Mouse (Mus musculus): ENCODE results near the gene Cnn2. TPM values are rescaled to one million over a fixed set of nuclear protein-coding genes. Genes with fewer than 3 reads are reported as not detected.
"Not testable (repeated sequence)": the region's sequence is repeated elsewhere in the genome, so short reads cannot be mapped to it uniquely, and the experiment has no call there.

The Cnn2 gene
- total and polyA plus RNA-seq, 2 experiments from 2014 or later = 15.7 to 28.2 TPM

- DNase-seq = no peak
- TF ChIP-seq CTCF (IDR thresholded peaks at IDR 0.05; ENCODE audit: low read depth) = no peak
- Histone ChIP-seq H3K36me3 (ENCODE audit: insufficient read depth) (no peaks in the 10 kb centered on the region), H3K27ac (ENCODE audit: low read depth, low read length) (no peak overlapping the region), H3K9me3 (ENCODE audit: low read length) (no peaks in the 10 kb centered on the region), H3K4me1 (ENCODE audit: insufficient read depth) (no peaks in the 10 kb centered on the region), H3K9ac (no peak overlapping the region), H3K4me3 (ENCODE audit: low read depth, low read length) (no peak overlapping the region), H3K27me3 (ENCODE audit: insufficient read depth, low read length) (no peaks in the 10 kb centered on the region), H3K4me2 (ENCODE audit: low read depth) (no peak overlapping the region)
- no peak for ATAC-seq
- 44% methylated on average over 4 of the region's 4 CpGs for WGBS
Measured at GRCm38 (mm10) chr10:80044087-80044486, 55.7 kb downstream of the Cnn2 start.

DNA sequence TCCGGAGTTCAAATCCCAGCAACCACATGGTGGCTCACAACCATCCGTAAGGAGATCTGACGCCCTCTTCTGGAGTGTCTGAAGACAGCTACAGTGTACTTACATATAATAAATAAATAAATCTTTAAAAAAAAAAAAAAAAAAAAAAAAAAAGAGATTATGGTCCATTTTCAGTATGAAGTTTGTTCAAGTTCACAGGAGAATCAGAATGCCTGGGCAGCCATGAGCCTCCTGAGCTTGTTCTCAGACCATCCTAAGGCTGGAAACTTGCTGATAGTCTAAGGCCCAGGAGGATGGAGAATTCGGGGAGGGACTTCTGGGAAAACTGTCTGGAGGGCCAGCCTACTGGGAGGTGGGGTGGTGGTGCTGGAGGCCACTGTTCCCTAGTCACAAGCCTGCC lies 57.0 kb downstream of the Cnn2 start:
- not testable (repeated sequence) for H3K9me3 ChIP-seq (ENCODE audit: low read length); H3K27me3 ChIP-seq (ENCODE audit: insufficient read depth, low read length); H3K9ac ChIP-seq; H3K27ac ChIP-seq (ENCODE audit: low read depth, low read length); H3K4me1 ChIP-seq (ENCODE audit: insufficient read depth); H3K4me2 ChIP-seq (ENCODE audit: low read depth); H3K36me3 ChIP-seq (ENCODE audit: insufficient read depth); ATAC-seq; H3K4me3 ChIP-seq (ENCODE audit: low read depth, low read length); DNase-seq
- WGBS = 68% methylated on average over 2 of the region's 4 CpGs

Other genes starting within 250 kb of the Cnn2 start
Only the 30 nearest of the 33 such genes appear.
- 54.1 and 88.3 TPM in 2 replicates for gene Rnf126, start 221.6 kb upstream of the Cnn2 start, total RNA-seq (2014; rRNA removed)
- gene Rnf126, start 221.6 kb upstream of the Cnn2 start, polyA plus RNA-seq (2015; fragmentation: Nextera tagmentation; extraction: Ambion mirVana) = 131 and 143 TPM in 2 replicates
- gene Fstl3, start 211.3 kb upstream of the Cnn2 start, total RNA-seq (2014; rRNA removed) = 2.1 and 4.5 TPM in 2 replicates
- gene Fstl3, start 211.3 kb upstream of the Cnn2 start, polyA plus RNA-seq (2015; fragmentation: Nextera tagmentation; extraction: Ambion mirVana) = 1.7 and 2.8 TPM in 2 replicates
- 0.31 TPM in 1 of 2 replicates, not detected in the other for gene Prss57, start 197.6 kb upstream of the Cnn2 start, total RNA-seq (2014; rRNA removed)
- gene Prss57, start 197.6 kb upstream of the Cnn2 start, polyA plus RNA-seq (2015; fragmentation: Nextera tagmentation; extraction: Ambion mirVana) = 0.35 and 0.67 TPM in 2 replicates
- gene Palm, start 195.0 kb upstream of the Cnn2 start, total RNA-seq (2014; rRNA removed) = 154 and 178 TPM in 2 replicates
- gene Palm, start 195.0 kb upstream of the Cnn2 start, polyA plus RNA-seq (2015; fragmentation: Nextera tagmentation; extraction: Ambion mirVana) = 351 and 365 TPM in 2 replicates
- gene Misp, start 167.6 kb upstream of the Cnn2 start, total RNA-seq (2014; rRNA removed) = 0.24 and 0.77 TPM in 2 replicates
- 0.09 and 0.41 TPM in 2 replicates for gene Misp, start 167.6 kb upstream of the Cnn2 start, polyA plus RNA-seq (2015; fragmentation: Nextera tagmentation; extraction: Ambion mirVana)
- gene Ptbp1, start 134.2 kb upstream of the Cnn2 start, total RNA-seq (2014; rRNA removed) = 92.9 and 97.3 TPM in 2 replicates
- gene Ptbp1, start 134.2 kb upstream of the Cnn2 start, polyA plus RNA-seq (2015; fragmentation: Nextera tagmentation; extraction: Ambion mirVana) = 53.7 and 55.7 TPM in 2 replicates
- gene Prtn3, start 114.1 kb upstream of the Cnn2 start, total RNA-seq (2014; rRNA removed) = 4.9 and 7.8 TPM in 2 replicates
- gene Prtn3, start 114.1 kb upstream of the Cnn2 start, polyA plus RNA-seq (2015; fragmentation: Nextera tagmentation; extraction: Ambion mirVana) = 14.9 and 15.4 TPM in 2 replicates
- gene Plppr3, start 114.0 kb upstream of the Cnn2 start, total RNA-seq (2014; rRNA removed) = 427 and 473 TPM in 2 replicates
- 309 and 328 TPM in 2 replicates for gene Plppr3, start 114.0 kb upstream of the Cnn2 start, polyA plus RNA-seq (2015; fragmentation: Nextera tagmentation; extraction: Ambion mirVana)
- not detected in 2 replicates for gene Elane, start 102.3 kb upstream of the Cnn2 start, total RNA-seq (2014; rRNA removed)
- gene Elane, start 102.3 kb upstream of the Cnn2 start, polyA plus RNA-seq (2015; fragmentation: Nextera tagmentation; extraction: Ambion mirVana) = 0.15 TPM in 1 of 2 replicates, not detected in the other
- gene Cfd, start 97.7 kb upstream of the Cnn2 start, total RNA-seq (2014; rRNA removed) = not detected in 2 replicates
- not detected in 2 replicates for gene Cfd, start 97.7 kb upstream of the Cnn2 start, polyA plus RNA-seq (2015; fragmentation: Nextera tagmentation; extraction: Ambion mirVana)
- 47.0 and 60.9 TPM in 2 replicates for gene Med16, start 79.7 kb upstream of the Cnn2 start, total RNA-seq (2014; rRNA removed)
- 46.1 and 56.0 TPM in 2 replicates for gene Med16, start 79.7 kb upstream of the Cnn2 start, polyA plus RNA-seq (2015; fragmentation: Nextera tagmentation; extraction: Ambion mirVana)
- gene Gm26602, start 77.7 kb upstream of the Cnn2 start, total RNA-seq (2014; rRNA removed) = not detected in 2 replicates
- gene Gm26602, start 77.7 kb upstream of the Cnn2 start, polyA plus RNA-seq (2015; fragmentation: Nextera tagmentation; extraction: Ambion mirVana) = 34.4 and 39.2 TPM in 2 replicates
- gene Kiss1r, start 71.6 kb upstream of the Cnn2 start, total RNA-seq (2014; rRNA removed) = 4.2 and 5.4 TPM in 2 replicates
- 3.4 and 3.6 TPM in 2 replicates for gene Kiss1r, start 71.6 kb upstream of the Cnn2 start, polyA plus RNA-seq (2015; fragmentation: Nextera tagmentation; extraction: Ambion mirVana)
- gene R3hdm4, start 67.4 kb upstream of the Cnn2 start, total RNA-seq (2014; rRNA removed) = 117 and 129 TPM in 2 replicates
- gene R3hdm4, start 67.4 kb upstream of the Cnn2 start, polyA plus RNA-seq (2015; fragmentation: Nextera tagmentation; extraction: Ambion mirVana) = 282 and 333 TPM in 2 replicates
- 7.1 and 7.9 TPM in 2 replicates for gene Arid3a, start 61.5 kb upstream of the Cnn2 start, total RNA-seq (2014; rRNA removed)
- gene Arid3a, start 61.5 kb upstream of the Cnn2 start, polyA plus RNA-seq (2015; fragmentation: Nextera tagmentation; extraction: Ambion mirVana) = 1.0 and 2.1 TPM in 2 replicates
- gene Wdr18, start 28.4 kb upstream of the Cnn2 start, total RNA-seq (2014; rRNA removed) = 58.2 and 84.6 TPM in 2 replicates
- gene Wdr18, start 28.4 kb upstream of the Cnn2 start, polyA plus RNA-seq (2015; fragmentation: Nextera tagmentation; extraction: Ambion mirVana) = 91.9 and 107 TPM in 2 replicates
- 0.14 and 0.15 TPM in 2 replicates for gene Grin3b, start 17.9 kb upstream of the Cnn2 start, total RNA-seq (2014; rRNA removed)
- 0.09 and 0.18 TPM in 2 replicates for gene Grin3b, start 17.9 kb upstream of the Cnn2 start, polyA plus RNA-seq (2015; fragmentation: Nextera tagmentation; extraction: Ambion mirVana)
- gene Tmem259, start 4.3 kb upstream of the Cnn2 start, total RNA-seq (2014; rRNA removed) = 109 and 129 TPM in 2 replicates
- 25.6 and 26.5 TPM in 2 replicates for gene Tmem259, start 4.3 kb upstream of the Cnn2 start, polyA plus RNA-seq (2015; fragmentation: Nextera tagmentation; extraction: Ambion mirVana)
- gene Abca7, start 7.9 kb downstream of the Cnn2 start, total RNA-seq (2014; rRNA removed) = 6.1 and 6.2 TPM in 2 replicates
- gene Abca7, start 7.9 kb downstream of the Cnn2 start, polyA plus RNA-seq (2015; fragmentation: Nextera tagmentation; extraction: Ambion mirVana) = 1.1 TPM in 2 replicates
- 2.3 and 2.4 TPM in 2 replicates for gene Arhgap45, start 28.1 kb downstream of the Cnn2 start, total RNA-seq (2014; rRNA removed)
- gene Arhgap45, start 28.1 kb downstream of the Cnn2 start, polyA plus RNA-seq (2015; fragmentation: Nextera tagmentation; extraction: Ambion mirVana) = 1.2 and 1.7 TPM in 2 replicates
- gene Polr2e, start 51.2 kb downstream of the Cnn2 start, total RNA-seq (2014; rRNA removed) = 104 and 129 TPM in 2 replicates
- 168 and 184 TPM in 2 replicates for gene Polr2e, start 51.2 kb downstream of the Cnn2 start, polyA plus RNA-seq (2015; fragmentation: Nextera tagmentation; extraction: Ambion mirVana)
- gene Gpx4, start 58.6 kb downstream of the Cnn2 start, total RNA-seq (2014; rRNA removed) = 401 and 478 TPM in 2 replicates
- 644 and 800 TPM in 2 replicates for gene Gpx4, start 58.6 kb downstream of the Cnn2 start, polyA plus RNA-seq (2015; fragmentation: Nextera tagmentation; extraction: Ambion mirVana)
- gene Sbno2, start 117.0 kb downstream of the Cnn2 start, total RNA-seq (2014; rRNA removed) = 19.2 and 24.2 TPM in 2 replicates
- gene Sbno2, start 117.0 kb downstream of the Cnn2 start, polyA plus RNA-seq (2015; fragmentation: Nextera tagmentation; extraction: Ambion mirVana) = 4.6 and 6.8 TPM in 2 replicates
- gene Stk11, start 127.2 kb downstream of the Cnn2 start, total RNA-seq (2014; rRNA removed) = 77.2 and 77.8 TPM in 2 replicates
- 13.6 and 14.8 TPM in 2 replicates for gene Stk11, start 127.2 kb downstream of the Cnn2 start, polyA plus RNA-seq (2015; fragmentation: Nextera tagmentation; extraction: Ambion mirVana)
- 154 and 193 TPM in 2 replicates for gene Atp5d, start 150.0 kb downstream of the Cnn2 start, total RNA-seq (2014; rRNA removed)
- gene Atp5d, start 150.0 kb downstream of the Cnn2 start, polyA plus RNA-seq (2015; fragmentation: Nextera tagmentation; extraction: Ambion mirVana) = 633 and 650 TPM in 2 replicates
- gene Cbarp, start 152.3 kb downstream of the Cnn2 start, total RNA-seq (2014; rRNA removed) = 114 and 151 TPM in 2 replicates
- 57.5 and 68.2 TPM in 2 replicates for gene Cbarp, start 152.3 kb downstream of the Cnn2 start, polyA plus RNA-seq (2015; fragmentation: Nextera tagmentation; extraction: Ambion mirVana)
- gene Midn, start 159.7 kb downstream of the Cnn2 start, total RNA-seq (2014; rRNA removed) = 91.5 and 120 TPM in 2 replicates
- gene Midn, start 159.7 kb downstream of the Cnn2 start, polyA plus RNA-seq (2015; fragmentation: Nextera tagmentation; extraction: Ambion mirVana) = 19.3 and 21.3 TPM in 2 replicates
- 345 and 424 TPM in 2 replicates for gene Cirbp, start 177.4 kb downstream of the Cnn2 start, total RNA-seq (2014; rRNA removed)
- gene Cirbp, start 177.4 kb downstream of the Cnn2 start, polyA plus RNA-seq (2015; fragmentation: Nextera tagmentation; extraction: Ambion mirVana) = 834 and 838 TPM in 2 replicates
- 4.2 and 5.0 TPM in 2 replicates for gene 1600002K03Rik, start 184.4 kb downstream of the Cnn2 start, total RNA-seq (2014; rRNA removed)
- gene 1600002K03Rik, start 184.4 kb downstream of the Cnn2 start, polyA plus RNA-seq (2015; fragmentation: Nextera tagmentation; extraction: Ambion mirVana) = 5.0 and 6.0 TPM in 2 replicates
- gene Efna2, start 190.9 kb downstream of the Cnn2 start, total RNA-seq (2014; rRNA removed) = 29.0 and 30.9 TPM in 2 replicates
- 30.6 and 31.3 TPM in 2 replicates for gene Efna2, start 190.9 kb downstream of the Cnn2 start, polyA plus RNA-seq (2015; fragmentation: Nextera tagmentation; extraction: Ambion mirVana)

All from forebrain, postnatal 0 days (tissue).